Mouse (Mus musculus): ENCODE measurements around the gene Olfr412.

- TF ChIP-seq CTCF (IDR thresholded peaks at IDR 0.05; ENCODE audit: borderline replicate concordance, insufficient read depth, low read length) (no peak), POLR2A (IDR thresholded peaks at IDR 0.05; ENCODE audit: low read depth, low read length) (no peak)
Observed at GRCm38 (mm10) chr11:74404216-74404615, 42.3 kb downstream of the Olfr412 start.
